Mouse (Mus musculus) olfactory bulb, adult 2 months (tissue): ENCODE measurements around the gene Rnf43.

Source experiments
- CTCF ChIP-seq: fragments of 200-500 bp; IDR thresholded peaks from 2 replicates; pipeline ENCODE4 v1.5.1; 2012; ENCODE audit warnings: low read depth, mild to moderate bottlenecking, low read length, moderate library complexity; ENCODE audit not compliant: insufficient read depth
- POLR2A ChIP-seq: fragments of 200-500 bp; IDR thresholded peaks from 2 replicates; pipeline ENCODE4 v1.6.1; 2012; ENCODE audit warnings: mild to moderate bottlenecking, low read depth, low read length, moderate library complexity; ENCODE audit not compliant: insufficient read depth

GRCm38 (mm10) chr11:87615952-87616351, 46.6 kb upstream of the Rnf43 start:
- TF ChIP-seq CTCF, result no peak
- TF ChIP-seq POLR2A, result no peak
